Mouse (Mus musculus): ENCODE data around the gene Spsb4.

Spsb4 gene

GRCm38 (mm10) chr9:96978147-96978782 is 40.4 kb downstream of the Spsb4 start:
- no peak for DNase-seq (ENCODE audit: low spot score in 2 of 2)

GRCm38 (mm10) chr9:96977287-96978145 is 41.1 kb downstream of the Spsb4 start:
- DNase-seq (ENCODE audit: low spot score in 2 of 2) = no peak

- DNase-seq (ENCODE audit: low spot score in 2 of 2) = no peak
Measured at GRCm38 (mm10) chr9:96973091-96973490, 45.6 kb downstream of the Spsb4 start.

- DNase-seq (ENCODE audit: low spot score in 2 of 2) = no peak
Measured at GRCm38 (mm10) chr9:96971625-96972404, 46.8 kb downstream of the Spsb4 start.

- DNase-seq (ENCODE audit: low spot score in 2 of 2) = no peak
Measured at GRCm38 (mm10) chr9:96967516-96967915, 51.1 kb downstream of the Spsb4 start.

- DNase-seq (ENCODE audit: low spot score in 2 of 2) = no peak
Measured at GRCm38 (mm10) chr9:96966465-96966864, 52.2 kb downstream of the Spsb4 start.

GRCm38 (mm10) chr9:96963443-96964215 is 55.0 kb downstream of the Spsb4 start:
- DNase-seq (ENCODE audit: low spot score in 2 of 2) = no peak

GRCm38 (mm10) chr9:96962714-96963113 is 55.9 kb downstream of the Spsb4 start:
- no peak for DNase-seq (ENCODE audit: low spot score in 2 of 2)

- DNase-seq (ENCODE audit: low spot score in 2 of 2) = no peak
Measured at GRCm38 (mm10) chr9:96961986-96962701, 56.5 kb downstream of the Spsb4 start.

GRCm38 (mm10) chr9:96961006-96961405 is 57.6 kb downstream of the Spsb4 start:
- peak in 1 of 2 experiments; percentile 63 for DNase-seq (ENCODE audit: low spot score in 2 of 2)

- peak in 1 of 2 experiments; percentile 60 for DNase-seq (ENCODE audit: low spot score in 2 of 2)
Measured at GRCm38 (mm10) chr9:96960241-96960640, 58.4 kb downstream of the Spsb4 start.

- no peak for DNase-seq (ENCODE audit: low spot score in 2 of 2)
Measured at GRCm38 (mm10) chr9:96959469-96959868, 59.2 kb downstream of the Spsb4 start.

- no peak for DNase-seq (ENCODE audit: low spot score in 2 of 2)
Measured at GRCm38 (mm10) chr9:96958009-96958615, 60.5 kb downstream of the Spsb4 start.

GRCm38 (mm10) chr9:96957298-96957865 is 61.3 kb downstream of the Spsb4 start:
- DNase-seq (ENCODE audit: low spot score in 2 of 2) = no peak

- no peak for DNase-seq (ENCODE audit: low spot score in 2 of 2)
Measured at GRCm38 (mm10) chr9:96956646-96957297, 61.9 kb downstream of the Spsb4 start.

- DNase-seq (ENCODE audit: low spot score in 2 of 2) = no peak
Measured at GRCm38 (mm10) chr9:96954063-96954809, 64.4 kb downstream of the Spsb4 start.

- peak; percentile 66 to 69 for DNase-seq (ENCODE audit: low spot score in 2 of 2)
Measured at GRCm38 (mm10) chr9:96953443-96953842, 65.2 kb downstream of the Spsb4 start.

- DNase-seq (ENCODE audit: low spot score in 2 of 2) = no peak
Measured at GRCm38 (mm10) chr9:96952310-96952975, 66.2 kb downstream of the Spsb4 start.

Measured in thymus, postnatal 10 days (tissue).